Mouse (Mus musculus): ENCODE results near the gene Exd2.

Exd2 gene

DNA sequence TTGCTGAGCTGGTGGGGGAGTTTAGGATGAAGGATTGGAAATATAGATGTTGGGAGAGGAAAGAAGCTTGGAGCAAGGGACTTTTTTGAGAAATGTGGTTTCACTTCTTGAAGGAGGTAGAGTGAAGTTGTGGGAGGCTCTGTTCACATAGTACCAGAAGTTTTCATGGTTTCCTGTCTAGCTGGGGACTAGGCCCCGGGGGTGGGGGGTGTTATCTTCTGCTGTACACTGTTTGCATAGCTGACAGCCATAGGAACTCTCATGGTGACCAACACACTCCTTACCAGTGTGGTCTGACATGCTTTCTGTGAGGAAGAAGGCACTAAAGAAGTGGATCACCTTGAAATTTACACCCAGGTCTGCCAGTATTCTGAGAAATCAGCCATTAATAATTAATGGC lies 32.8 kb downstream of the Exd2 start:
- no peak for DNase-seq (ENCODE audit: low spot score in 2 of 2)

- DNase-seq (ENCODE audit: low spot score in 2 of 2), result no peak
These were observed 35.5 kb downstream of the Exd2 start for GRCm38 (mm10) chr12:80498356-80498755.

DNA sequence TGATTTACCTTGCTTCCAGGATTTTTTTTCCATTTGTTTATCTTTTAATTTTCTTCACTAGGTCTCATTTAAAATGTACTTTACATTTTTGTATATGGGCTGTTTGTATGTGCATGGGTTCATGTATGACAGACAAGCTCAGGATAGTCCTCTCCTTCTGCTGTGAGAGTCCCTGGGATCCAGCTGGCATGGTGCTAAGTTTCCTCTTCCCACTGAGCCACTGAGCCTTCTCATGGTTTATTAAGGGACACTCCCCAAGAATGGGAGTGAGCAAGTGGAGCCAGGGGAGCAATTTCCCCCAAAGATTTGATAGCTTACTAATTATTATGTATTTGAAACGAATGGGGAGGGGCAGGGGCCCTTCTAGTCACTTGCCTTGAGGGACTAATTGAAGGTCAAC lies 37.6 kb downstream of the Exd2 start:
- no peak for DNase-seq (ENCODE audit: low spot score in 2 of 2)

DNA sequence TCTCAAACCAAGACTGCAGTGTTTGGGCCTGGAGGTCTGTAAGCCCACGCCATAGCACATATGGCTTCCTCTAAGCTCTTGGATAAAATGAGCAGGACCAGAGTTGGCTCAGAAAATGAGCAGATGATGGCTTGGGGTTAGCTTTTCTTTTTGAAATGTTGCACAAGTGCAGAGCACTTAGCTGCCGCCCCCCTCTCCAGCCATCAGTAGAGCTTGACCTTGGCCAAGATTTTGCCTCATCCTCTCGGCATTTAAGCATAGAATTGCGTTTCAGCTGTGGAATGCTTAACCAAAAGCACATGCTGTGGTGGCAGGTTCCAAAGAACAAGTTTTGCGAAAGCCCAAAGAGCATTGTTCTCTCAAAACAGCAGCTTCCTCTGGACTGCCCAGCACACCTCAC lies 41.8 kb downstream of the Exd2 start:
- DNase-seq (ENCODE audit: low spot score in 2 of 2), result peak; percentile 49 to 62

DNA sequence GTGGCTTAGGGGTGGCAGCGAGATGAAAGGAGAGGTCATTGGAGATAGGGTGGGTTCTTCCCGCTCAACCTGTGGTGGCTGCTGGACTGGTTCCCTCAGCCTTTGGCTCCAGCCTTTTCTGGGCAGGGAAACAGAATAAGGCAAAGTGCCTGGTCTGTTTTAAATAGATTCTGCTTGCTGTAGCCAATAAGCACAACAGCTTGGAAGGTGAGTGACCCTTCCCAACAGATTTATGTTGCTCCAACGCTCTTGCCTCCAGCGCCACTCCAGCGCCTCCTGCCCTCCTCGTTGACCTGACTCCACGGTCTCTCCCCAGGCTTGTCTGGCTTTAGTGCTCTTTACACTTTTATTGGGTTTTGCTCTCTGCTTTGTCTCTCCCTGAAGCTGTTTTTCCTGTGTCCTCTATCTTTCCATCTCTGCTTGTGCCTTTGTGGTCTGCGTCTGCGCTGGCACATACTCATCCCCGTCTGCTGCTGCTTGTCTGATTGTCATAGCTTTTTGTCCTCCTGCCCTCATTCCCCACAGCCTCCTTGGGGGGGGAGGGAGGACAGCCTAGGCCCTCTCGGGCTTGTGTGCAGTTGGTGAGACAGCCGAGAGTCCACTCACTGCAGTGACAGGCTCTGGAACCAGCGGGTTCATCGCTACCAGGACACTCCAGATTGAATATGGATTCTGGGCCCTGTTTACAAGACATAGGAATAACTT lies 44.3 kb downstream of the Exd2 start:
- peak; percentile 42 to 43 for DNase-seq (ENCODE audit: low spot score in 2 of 2)

DNA sequence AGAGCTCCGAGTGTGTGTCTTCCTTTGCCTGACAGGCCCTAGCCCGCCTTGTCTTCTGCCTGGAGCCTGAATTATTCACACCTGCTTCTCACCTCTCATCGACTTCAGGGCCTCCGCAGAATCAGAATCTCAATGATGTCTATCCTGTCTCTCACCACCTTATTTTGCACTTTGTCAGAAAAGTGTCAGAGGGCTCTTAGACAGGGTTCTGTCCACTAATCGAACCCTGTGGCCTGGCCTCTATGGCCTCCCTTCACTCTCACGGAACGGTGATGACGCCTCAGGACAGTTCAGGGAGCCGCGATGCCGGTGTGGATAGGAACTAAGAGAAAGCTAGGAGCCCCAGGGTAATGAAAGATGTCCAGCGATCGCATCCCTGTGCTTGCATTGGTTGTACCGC lies 55.1 kb downstream of the Exd2 start, which contains the start of gene Galnt16:
TSS of gene Galnt16 (plus strand) at position 301 of the 400 bp plus-strand sequence.
- no peak for DNase-seq (ENCODE audit: low spot score in 2 of 2)

DNA sequence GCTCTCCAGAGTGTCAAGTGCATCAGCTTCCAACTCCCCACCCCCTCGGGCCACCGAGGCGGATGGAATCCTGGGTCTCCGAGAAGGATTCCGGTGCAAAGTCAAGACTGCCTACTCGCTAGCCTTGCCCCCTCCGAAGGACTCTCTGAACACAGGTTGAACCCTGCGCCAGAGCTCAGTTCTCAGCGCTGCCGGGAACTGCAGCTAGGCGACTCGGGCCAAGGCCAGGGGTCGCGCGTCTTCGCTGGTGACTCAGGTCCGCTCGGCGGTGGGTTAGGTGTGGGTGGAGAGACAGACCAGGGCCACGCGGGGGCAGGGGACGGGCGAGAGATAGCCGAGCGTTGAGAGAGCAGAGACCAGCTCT lies 55.5 kb downstream of the Exd2 start:
- no peak for DNase-seq (ENCODE audit: low spot score in 2 of 2)

- no peak for DNase-seq (ENCODE audit: low spot score in 2 of 2)
These were observed 56.1 kb downstream of the Exd2 start for GRCm38 (mm10) chr12:80518757-80519620.

DNA sequence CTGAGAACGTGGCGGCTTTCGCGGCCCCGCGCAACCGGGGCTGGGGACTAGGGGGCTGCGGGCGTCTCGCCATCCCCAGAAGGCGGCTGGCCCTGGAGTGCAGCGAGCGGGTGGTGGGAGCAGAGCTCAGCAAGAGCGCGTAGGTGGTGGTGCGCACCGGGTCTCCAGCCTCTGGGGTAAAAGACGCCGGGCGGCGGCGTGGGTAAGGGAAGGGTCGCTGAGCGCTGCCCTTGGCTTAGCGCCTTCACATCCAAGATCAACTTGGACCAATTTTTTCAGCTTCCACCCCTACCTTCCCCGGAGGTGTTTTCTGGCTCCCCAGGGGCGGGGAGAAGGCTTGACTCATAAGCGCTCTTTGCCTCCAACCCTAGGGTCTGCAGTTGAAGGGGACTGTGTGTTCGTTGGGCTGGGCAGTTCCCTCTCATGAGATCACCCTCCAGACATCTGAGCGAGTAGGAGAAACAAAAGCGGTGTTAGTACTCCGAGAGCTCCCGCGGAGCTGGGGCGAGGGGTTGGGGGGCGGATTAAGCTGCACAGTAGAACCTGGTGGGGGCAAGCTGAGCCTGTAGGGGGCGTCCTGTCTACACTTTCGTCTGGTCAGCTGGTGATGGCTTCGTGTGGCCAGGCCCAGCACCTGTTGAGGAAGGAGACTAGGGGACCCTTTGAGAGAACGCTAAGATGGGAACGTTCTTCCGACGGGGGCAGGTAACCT lies 56.9 kb downstream of the Exd2 start:
- no peak for DNase-seq (ENCODE audit: low spot score in 2 of 2)

DNA sequence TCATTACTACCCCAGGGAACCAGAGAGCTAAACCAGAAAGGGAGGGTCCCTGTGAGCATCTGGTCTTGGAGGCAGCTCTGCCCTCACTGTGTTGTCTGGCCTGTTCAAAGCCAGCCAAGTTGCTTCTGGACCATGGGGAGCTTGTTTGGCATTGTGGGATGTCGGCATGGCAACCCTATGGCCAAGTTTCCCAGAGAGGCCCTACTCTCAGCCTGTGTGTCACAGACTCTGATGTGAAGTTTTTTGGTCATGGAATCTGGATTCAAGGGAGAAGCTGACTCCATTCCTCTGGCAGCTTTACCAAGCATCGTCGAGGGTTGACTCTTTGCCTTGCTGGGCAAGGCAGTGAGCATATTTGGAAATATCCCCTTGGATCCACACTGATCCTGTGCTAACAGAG lies 59.1 kb downstream of the Exd2 start:
- DNase-seq (ENCODE audit: low spot score in 2 of 2), result peak; percentile 55 to 57

DNA sequence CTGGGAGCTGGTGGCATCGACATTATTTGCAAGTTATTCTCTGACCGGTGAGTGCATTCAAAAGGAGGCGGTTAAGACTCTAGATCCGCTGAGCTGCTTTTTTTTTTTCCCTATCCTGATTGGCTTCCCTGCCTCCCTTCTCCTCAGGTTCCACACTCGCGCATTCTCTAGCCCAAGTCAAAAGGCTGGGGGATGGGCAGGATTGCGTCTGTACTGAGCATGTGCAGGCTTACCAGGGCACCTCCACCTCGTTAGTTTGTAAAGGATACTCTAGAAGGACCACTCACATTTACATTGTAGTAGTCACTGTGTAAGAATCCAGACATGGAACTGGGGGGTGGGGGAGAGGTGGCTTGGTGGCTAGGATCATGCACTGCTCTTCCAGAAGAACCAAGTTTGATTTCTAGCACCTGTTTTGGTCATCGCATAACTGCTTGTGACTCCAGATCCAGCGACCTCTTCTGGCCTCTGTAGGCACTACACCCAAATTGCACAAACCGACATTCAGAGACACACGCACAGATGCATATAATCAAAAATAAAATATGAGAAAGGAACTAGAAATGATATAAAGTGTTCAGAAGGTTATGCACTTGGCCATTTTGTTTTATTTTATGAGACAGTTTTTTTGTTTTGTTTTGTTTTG lies 61.5 kb downstream of the Exd2 start:
- DNase-seq (ENCODE audit: low spot score in 2 of 2), result no peak

DNA sequence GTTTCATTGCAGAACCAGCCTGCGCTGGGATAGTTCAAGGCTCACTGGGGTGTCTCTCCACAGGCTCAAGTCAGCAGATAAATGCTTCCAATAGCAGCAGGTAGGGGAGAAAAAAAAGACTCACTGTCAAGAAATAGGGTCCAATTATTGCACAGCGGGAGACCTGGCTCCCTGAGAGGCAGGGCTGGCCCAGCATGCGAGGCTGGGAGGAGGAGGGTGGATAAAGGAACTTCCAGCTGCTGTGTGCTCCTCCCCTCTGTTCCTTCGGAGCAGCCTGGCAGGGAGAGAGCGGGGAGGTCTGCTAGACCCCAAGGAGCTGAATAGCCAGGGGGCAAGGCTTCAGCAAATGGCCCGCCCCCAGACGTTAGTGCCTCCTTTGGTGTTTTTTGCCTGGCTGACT lies 62.6 kb downstream of the Exd2 start:
- no peak for DNase-seq (ENCODE audit: low spot score in 2 of 2)

GRCm38 (mm10) chr12:80526511-80526910 lies 63.6 kb downstream of the Exd2 start:
- no peak for DNase-seq (ENCODE audit: low spot score in 2 of 2)

DNA sequence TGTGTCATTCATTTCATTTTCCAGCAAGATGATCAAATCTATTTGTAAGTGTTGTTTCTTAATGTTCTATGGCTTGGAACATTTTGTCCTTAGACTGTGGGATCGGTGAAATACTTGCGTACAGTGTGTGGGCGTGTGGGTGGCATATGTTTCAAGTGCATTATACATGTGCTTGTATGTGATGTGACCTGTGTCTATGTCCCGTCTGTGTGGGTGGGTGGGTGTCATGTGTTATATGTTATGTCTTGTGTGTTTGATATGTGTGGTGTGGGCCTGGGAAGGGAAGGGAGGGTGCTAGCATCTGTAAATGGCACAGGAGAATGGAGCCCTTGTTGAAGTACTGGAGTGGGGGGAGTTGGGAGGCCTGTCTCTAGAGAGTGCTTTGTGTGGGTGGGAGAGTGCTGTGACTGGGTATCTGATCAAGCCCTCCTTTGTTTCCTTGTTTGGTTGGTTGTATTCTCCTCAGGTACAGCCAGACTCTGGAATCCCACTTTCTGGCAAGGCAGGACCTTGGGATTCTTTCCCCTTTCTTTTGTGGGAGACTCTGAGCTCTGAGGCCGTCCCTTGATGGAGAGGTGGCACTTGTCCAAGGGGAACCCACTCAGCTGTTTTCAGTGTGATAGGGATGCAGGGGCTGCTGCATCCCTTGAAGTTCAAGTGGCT lies 65.0 kb downstream of the Exd2 start:
- no peak for DNase-seq (ENCODE audit: low spot score in 2 of 2)

DNA sequence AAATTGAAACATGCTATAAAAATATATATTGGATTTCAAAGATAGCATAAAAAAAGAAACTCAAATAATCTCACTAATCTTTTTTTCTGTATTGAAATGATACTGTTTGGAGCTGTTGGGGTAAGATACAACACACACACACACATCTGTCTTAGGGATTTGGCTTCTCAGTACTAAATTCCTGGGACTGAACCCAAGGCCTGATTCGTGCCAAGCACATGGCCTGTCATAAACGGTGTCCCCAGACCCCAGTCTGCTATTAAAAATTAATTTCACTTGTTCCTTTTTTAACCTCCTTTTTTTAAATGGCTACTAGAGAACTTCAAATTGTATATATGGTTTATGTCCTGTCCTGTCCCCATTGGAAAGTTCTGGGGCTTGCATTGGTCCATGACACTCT lies 67.2 kb downstream of the Exd2 start:
- peak in 1 of 2 experiments; percentile 44 for DNase-seq (ENCODE audit: low spot score in 2 of 2)

DNA sequence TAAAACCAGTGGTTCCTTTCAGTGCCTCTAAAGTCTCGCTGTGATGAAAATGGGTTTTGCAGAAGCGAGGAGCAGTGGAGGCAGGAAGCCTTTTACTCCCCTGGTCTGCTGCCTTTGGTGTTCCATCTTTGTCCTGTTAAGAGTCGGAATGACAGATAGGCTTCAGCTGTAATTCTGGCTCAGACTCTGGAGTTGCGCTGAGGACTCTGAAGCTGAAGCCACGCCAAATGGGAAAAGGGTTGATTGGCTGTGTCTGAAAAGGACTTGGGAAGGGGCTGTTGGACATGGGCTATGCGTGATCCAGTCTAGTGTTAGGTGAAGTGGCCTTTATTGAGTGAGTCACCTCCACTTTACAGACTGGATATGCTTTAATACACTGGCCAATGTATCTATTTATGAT lies 67.7 kb downstream of the Exd2 start:
- DNase-seq (ENCODE audit: low spot score in 2 of 2), result peak in 1 of 2 experiments; percentile 24

DNA sequence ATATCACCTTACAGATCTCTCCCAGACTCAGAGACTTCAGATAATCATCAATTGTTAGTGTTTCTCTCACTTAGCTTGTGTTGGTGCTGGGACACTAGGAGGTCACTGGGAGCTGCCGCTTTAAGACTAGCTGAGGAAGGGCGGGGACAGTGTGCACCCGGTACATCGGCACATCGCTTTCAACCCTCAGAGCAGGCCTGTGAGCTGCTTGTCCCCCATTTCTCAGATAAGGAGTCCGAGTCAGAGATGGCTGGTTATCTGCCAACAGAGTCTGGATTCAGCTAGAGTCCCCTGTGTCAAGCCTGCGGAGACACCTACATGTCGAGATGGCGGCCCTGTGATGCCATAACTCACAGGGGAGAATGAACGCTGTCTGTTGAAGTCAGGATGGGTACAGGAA lies 68.7 kb downstream of the Exd2 start:
- no peak for DNase-seq (ENCODE audit: low spot score in 2 of 2)

DNA sequence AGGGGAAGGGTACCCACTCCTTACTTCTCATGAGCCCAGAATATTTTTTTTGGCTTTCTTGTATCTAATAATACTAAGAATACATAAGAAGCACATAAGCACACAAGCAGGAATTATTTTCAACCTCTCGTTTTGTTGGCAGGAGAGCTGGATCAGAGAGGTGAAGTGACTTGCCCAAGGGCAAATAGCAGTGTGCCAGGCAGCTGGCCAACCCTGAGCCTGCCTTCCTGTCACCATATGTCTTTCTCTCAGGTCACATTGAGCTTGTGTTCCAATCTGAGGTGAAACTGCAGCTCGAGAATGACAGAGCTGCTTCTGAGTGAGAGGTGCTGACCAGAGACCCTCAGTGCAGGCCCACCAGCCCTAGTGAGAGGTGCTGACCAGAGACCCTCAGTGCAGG lies 71.0 kb downstream of the Exd2 start:
- no peak for DNase-seq (ENCODE audit: low spot score in 2 of 2)

DNA sequence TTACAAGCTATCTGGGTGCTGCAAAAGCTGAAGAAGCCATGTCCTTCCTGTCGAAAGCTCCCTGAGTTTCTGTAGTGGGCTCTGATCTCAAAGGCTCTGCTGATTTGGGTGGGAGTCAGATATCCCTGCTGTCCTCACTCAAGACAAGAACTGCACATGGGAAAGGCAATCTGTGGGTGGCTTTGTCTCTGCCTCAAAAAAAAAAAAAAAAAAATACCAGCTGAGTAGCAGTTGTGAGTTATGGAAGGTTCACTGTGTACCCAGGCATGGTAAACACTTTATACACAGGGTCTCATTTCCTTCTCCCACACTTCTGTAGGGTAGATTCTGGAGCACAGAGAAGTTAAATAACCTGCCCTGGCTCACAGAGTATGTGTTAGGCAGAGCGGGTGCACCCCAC lies 74.4 kb downstream of the Exd2 start:
- DNase-seq (ENCODE audit: low spot score in 2 of 2), result no peak

- no peak for DNase-seq (ENCODE audit: low spot score in 2 of 2)
These were observed 75.4 kb downstream of the Exd2 start for GRCm38 (mm10) chr12:80538311-80538710.

DNA sequence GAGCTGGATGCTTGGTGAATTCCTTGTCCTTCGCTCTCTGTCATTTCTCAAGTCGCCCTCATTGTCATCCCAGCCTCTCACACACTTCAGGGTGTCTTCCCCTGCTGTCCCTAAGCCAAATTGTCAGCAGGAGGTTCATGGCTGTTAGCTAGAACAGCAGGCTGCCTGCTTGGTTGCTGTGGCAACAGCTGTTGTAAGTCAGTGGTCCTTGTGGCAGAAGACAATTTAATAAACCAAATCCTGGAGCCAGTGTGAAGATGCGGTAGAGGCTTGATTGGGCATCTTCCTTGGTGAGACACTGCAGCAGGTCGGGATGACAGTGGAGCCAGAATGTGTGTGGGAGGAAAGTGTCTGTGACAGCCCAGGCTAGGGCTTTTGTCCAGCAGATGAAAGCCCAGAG lies 82.4 kb downstream of the Exd2 start:
- no peak for DNase-seq (ENCODE audit: low spot score in 2 of 2)

DNA sequence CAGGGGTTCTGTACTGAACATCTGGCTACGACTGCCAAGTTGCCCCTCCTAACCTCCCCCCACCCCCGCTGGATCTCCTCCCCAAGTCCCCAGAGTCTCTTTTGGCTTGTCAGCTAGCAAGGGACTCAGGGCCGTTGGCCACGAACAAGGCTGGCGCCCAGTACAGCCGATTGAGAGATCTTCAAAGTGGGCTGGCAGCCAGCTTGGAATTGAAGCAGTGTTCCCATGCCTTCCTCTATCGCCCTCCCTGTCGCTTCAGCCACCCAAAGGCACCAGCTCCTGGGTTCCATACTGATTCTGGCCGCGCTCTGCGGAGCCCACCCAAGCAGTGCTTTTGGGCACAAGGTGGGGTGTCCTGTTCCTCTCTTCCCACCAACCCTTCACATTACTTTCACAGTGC lies 86.8 kb downstream of the Exd2 start:
- DNase-seq (ENCODE audit: low spot score in 2 of 2), result peak; percentile 38 to 55
